Mouse (Mus musculus) embryo, embryonic 10 days (tissue): ENCODE data around the gene Hmga1.

ENCODE experiments used
- DNase-seq: peaks from one replicate; pipeline ENCODE4 v3.0.0-alpha.2; 2015; ENCODE audit warnings: low spot score

Hmga1 gene

DNA sequence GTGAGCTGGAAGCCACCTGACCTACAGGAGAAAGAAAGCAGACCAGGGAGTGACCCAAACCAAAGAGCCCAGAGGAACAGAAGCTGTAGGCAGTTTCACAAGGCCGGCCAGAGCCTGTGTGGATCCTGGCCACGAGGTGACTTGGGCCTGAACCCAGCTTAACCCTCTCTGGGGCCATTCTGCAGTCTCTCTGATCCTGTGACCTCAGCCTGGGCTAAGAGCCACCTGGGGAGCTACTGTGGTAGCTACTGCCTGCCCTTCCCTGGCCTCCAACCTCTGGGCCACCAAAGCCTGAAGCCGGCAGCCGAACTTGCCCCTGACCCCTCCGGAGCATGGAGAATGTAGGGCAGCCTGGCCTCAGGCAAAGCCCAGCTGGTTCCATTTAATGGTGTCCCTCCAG lies 27.5 kb upstream of the Hmga1 start:
- no peak for DNase-seq

DNA sequence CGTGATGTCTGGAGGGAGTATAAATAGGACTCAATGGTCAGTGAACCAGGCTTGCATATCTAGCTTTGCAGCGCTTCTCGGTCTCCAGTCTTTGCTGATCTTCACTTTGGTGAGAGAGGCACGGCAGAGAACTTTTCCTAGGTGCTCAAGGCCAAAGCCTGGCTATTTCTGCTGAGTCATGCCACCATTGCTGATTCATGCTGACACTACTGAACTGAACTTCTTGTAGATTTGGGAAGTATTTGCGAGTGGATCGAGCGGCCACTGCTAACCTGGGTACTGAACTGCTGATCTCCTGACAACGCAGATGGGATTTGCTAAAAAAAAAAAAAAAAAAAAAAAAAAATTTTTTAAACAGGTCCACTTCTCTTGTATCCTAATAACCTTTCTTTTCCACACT lies 24.2 kb upstream of the Hmga1 start:
- DNase-seq, result no peak

DNA sequence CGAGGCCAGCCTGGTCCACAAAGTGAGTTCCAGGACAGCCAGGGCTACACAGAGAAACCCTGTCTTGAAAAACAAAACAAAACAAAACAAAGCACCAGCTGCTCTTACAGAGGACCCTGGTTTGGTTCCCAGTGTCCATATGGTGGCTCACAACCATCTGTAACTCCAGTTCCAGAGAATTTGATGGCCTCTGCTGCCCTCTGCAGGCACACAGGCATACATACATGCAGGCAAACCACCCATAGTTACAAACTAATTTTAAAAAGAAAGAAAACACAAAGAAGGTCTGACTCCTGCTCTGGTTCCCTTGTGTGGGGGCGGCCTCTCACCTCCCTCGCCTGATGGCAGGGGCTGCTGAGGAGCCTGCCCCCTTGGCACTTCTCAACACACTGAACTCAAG lies 22.9 kb upstream of the Hmga1 start:
- DNase-seq, result no peak

DNA sequence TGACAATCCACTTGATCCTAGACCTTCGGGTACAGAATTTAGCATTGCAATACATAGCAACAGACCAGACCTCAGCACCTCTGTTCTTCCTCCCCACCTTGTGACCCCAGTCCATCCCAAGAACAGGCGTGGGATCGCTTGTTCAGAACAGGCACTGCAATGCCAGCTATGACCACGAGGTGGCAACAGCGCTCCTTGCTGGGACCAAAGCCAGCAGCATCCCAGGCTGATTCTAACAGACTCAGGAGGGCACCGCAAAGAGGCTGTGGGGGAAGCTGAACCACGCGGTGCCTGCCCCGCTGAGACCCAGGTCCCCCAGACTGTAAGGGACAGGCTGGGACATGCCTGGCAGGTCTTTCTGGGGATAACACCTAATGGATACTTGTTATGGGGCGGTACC lies 21.6 kb upstream of the Hmga1 start:
- DNase-seq, result peak; percentile 97

DNA sequence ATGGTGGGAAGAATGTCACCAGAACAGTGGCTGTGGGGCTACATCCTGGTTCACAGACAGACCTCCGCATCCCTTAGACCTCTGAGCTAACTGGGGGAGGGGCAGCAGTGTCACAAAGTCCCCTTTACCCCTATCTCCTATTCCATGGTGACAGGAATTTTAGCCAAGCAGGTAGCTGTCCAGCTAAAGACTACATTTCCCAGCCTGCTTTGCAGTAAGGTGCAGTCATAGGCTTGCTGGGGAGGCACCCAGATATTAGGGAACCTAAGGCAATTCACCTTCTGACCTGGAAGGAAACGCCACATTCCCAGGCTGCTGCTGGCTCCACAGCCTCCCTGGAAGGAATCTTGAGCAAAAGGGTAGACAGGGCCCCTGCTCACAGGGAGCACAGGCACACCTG lies 15.0 kb upstream of the Hmga1 start:
- no peak for DNase-seq

DNA sequence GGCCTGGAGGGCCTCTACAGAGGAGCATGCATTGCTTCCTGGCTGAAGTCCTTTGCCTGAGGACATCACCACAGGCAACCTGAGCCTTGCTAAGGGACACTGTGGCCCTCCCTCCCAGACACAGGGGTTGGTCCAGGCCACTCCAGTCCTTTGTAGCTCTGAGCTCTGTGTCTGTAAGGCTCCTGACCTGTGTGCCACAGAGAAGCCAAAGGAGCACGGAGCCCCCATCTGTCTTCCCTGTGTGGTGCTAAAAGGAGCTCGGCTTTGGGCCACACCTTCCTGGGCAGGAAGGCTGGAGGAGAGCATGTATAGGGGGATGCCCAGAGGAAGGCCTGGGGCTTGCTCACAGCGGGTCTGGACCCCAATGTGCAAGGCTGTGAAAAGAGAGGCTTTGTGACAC lies 14.3 kb upstream of the Hmga1 start:
- no peak for DNase-seq

DNA sequence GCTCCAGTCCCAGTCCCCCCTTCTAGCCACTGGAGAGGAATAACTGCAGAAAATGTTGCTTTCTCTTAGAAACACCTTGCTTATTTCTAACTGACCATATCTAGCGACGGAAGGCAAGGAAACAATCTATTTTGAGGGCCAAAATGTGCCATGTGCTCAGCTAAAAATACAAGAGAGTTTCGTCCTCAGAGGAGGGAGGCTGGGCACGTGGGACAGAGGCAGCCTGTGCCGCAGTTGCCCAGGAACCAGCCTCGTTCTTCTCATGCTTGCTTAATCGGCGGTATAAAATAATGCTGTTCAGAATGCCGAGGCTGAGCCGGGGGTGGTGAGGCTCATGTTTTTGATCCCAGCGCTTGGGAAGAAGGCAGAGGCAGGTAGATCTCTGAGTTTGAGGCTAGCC lies 11.7 kb upstream of the Hmga1 start:
- no peak for DNase-seq

DNA sequence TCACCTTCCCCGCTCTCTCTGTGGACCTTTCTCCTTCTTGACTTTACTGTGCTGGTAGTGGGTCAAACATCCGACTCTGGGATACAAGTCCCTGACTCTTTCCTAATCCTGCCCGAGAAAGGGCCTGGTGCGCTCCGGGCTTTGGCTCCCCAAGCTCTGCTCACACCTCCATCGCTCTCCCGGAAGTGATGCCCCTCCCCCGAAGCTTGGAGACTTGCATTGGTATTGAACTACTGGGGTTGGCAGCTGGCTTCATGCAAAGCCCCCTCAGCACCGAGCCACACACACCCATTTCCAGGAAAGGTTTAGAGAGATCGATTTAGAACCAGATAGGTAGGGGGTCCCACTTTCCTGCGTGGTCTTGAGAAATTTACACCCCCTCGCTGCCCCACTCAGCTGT lies 10.3 kb upstream of the Hmga1 start:
- no peak for DNase-seq

DNA sequence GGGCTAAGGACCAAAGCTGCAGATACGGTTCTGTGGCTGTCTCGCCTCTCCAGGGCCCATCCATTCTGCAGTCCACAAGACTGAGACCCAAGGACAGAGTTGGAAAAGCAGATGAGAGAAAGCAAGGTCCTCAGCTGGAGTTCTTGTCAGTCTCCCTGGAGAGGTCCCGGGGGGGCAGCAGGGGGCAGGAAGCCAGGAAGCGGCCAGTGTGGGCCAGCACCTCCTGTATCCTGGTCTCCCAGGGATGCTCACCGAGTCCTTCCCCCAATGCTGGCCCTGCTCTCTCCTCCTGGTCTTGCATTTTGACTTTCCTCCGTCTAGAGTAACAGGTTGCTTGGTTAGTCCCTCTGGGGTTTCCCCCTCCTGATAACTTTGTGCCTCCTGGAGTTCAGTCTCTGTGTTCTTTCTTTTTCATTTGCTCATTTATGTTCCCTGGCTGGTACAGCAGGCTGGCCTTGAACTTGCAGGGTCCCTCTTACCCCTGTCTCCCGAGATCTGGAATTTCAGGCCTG lies 9.7 kb upstream of the Hmga1 start:
- no peak for DNase-seq

DNA sequence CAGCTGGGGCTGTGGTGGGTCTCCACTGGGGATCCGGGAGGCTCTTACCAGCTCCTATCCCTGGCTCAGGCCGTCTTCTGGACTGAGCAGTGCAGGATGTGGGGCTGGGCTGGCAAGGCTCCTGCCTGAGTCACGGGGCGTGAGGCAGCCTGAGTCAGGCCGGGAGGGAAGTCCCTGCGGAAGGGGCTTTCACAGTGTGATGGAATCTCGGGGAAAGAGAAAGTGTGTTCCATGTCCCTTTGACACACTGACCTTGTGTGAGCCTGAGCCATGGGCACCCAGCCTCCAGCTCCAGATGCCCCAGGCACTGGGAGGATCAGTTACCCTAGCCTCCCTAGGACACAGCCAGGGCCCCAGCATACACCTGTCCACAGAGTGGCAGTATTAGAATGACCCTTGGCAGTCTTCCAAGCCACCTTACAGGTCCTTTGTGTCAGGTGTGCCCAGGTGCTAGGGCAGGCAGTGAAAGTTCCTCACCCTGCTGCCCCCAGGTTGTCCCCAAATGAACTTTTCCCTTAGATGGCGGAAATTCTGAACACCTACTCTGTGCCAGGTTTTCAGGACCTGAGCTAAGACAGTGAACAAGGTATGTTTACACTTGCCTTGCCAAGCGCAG lies 8.9 kb upstream of the Hmga1 start:
- DNase-seq, result no peak

DNA sequence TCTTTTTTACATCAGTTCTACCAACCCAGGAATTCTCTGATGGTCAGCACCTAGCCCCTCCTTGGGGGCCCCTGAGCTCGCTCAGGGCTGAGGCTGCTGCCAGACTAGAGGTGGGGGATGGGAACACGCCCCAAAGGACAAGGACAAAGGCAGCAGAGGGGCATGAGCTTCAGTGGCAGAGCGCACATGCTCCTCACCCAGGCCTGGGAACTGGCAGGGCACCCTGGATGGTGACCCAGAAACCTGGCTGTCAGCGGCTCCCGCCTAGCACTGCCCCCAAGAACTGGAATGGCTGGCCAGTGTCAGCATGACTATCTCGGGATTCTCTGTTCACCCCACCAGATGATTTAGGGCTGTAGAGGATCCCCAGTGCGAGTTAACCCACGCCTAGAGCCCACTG lies 7.1 kb upstream of the Hmga1 start:
- DNase-seq, result no peak

DNA sequence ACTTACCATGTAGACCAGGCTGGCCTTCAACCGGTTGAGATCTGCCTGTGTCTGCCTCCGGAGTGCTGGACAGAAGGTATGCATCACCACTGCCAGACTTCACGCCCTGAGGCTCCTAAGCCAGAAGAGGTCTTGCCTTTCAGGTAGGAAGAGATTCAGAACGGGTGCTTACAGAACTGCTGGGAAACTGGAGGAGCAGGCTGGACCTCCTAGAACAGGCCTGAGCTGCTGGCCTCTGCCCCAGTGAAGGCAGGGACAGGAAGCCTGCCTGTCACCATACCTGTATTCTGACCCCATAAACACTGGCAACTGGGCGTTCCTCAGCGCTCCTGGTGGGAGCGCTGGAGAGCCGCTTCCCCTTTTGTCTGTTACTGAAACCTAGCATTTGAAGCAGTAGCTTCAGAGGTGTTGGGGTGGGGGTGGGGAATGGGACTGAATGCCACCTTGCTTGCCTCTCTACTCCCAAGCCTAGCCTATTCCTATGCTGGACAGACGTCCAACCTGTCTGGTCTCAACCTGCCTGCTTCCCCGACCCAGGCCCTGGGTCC lies 4.8 kb upstream of the Hmga1 start:
- DNase-seq, result no peak

DNA sequence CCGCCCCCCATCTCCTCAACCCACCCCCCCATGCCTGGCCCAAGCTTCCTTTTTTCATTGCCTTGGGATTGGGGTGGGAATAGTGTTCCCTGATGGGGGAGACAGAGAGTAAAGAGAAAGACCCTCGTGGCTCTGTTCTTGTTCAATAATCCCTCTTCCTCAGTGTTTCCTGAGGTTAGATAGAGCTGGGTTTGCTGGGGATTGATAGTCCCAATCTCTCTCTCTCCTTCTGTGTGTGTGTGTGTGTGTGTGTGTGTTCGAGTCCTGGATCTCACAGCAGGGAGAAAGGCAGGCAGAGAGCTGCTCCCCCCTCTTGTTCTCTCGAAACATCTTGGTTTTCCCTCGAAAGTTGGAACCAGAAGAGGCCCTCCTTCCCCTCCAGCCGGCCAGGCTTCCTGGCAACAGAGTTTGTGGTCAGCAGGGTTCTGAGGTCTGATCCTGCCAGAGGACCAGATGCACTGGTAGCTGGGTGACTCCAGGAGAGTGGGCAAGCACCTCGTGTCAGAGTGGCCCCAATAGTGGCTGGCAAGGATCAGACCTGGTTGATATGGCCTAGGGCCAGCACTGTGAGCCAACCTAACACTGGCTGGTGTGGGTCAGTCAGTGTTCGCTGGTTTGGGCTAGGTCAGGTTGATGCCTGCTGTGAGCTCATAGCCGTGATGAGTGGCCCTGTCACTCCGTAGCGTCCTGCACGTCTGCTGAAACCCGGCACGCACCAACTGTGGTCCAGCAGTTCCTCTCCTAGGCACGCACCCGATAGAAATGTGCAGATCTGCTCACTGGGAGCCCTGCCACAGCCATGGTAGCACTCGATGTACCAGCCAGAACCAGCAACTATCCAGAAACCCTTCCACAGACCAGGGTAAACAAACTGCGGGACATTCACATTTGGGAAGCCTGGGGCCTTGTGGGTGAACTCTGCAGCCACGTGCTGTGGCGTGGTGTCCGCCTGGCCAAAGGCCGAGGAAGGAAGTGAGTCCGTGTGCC lies 3.8 kb upstream of the Hmga1 start:
- no peak for DNase-seq

DNA sequence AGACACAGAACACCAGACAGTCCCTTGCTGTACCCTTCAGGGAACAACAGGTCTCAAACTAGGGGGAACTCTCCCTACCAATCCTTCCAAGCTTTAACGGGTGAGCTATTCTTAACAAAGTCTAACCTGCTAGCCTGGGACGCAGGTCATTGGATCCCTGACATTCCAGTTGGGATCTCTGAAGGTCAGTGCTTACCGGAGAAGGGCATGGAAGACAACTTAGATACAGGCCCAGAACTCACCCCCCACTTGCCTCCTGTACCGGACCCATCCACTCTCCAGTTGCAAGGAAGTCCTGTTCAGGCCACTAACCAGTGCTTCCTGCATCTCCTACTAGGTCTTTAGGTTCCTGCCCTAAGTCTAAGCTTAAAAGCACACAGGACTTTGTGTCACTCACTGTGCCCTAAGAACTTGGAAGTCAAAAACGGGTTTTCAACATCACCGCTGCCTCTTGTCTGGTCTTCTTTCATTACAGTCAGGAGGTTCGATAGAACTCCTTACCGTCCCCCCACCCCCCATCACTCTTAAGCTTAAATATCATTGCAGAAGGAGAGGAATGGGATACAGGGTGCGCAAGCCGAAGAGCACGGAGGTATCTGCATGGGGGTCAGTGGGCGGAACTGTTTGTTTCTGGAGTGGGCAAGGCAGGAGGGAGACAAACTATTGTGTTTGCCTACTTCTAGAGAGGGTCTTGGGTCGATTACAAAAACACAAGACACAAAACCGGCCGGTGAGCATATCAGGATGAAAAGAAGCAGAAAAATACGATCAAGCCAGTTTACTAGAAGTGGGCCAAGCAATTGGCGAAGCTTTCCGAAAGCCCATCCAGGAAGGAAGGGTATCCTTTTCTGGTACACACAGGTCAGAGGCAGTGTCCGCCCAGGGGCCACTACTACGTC lies 2.0 kb upstream of the Hmga1 start:
- no peak for DNase-seq

DNA sequence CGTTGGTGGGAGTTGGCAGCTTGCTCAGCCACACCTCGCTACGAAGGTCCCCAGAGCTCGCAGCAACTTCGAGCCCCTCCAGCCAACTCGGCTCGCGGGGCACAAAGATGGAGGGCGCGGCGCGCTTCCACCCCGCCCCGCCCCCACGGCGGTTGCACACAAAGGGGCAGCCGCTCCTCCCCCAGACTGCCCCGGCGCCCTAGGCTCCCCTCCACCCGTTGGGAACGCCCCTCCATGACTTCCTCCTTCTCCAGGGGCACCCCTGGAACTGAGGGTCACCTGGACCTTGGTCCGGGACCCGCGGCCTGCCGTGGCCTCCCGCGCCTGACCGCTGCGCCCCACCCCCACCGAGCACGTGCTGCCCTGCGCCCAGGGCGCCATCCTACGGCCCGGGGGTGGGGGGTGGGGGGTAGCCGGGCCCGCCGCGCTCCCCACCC lies 1.2 kb upstream of the Hmga1 start:
- peak; percentile 90 for DNase-seq

DNA sequence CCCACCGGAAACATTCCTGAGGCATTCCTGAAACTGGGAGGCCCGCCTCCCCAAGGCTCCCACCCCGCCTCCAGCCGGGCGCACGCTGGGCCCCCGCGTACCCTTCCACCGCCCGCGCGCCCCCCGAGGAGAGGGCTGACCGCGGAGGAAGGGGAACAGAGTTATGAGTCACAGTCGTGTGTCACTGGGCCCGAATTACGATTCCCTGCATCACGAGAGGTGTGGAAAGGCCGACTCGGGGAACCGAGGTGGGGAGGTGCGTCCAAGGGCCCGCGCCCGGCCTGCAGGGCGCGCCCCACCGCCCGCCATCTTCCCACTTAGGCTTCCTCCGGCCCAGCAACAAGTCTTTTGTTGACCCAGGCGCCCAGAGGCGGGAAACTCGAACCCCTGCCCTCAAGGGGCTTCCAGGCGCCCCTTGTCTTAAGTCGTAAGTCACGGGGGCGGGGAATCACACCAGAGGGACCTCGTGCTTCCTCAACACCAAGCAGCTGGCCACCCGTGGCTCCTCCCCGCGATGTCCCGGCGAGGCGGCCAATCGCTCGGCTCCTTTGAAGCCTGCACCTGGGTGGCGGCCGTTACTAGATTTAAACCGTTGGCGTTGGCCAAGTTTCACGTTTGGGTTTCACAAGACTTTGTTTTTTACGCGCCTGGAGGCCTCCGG lies 655 bp upstream of the Hmga1 start:
- peak; percentile 96 for DNase-seq

DNA sequence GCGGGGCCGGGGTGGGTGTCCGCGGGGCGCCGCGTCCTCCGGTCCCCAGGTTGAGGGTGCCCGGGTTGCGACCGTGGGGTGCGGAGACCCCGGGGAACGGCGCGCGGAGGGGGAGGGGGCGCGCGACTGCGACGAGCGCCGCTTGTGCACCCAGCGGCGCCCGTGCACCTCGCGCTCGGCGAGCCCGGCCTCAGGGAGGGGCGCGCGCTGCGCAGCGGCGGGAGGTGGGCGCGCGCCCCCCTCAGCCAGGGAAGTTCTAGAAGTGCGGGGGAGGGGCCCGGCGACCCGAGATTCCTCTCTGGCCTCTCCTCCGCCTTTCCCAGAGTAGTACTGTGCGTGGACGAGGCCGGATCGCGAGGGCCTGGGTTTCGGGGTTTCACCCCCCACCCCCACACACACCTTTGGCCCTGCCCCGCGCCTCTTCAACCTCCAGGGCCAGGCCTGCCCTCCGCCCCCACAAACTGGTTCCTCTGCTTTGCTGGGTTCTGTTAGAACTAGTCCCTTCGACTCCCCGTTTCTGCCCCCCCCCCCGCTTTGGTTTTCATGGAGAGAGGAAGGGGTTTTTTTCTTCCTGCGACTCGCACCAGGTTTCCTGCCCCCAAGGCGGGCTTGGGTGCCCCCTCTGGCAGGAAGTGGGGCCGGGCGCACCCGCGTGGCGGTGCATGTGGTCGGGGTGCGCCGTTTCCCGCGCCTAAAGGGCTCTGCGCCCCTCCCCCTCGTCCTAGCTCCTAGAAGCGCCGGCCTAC lies 1.1 kb downstream of the Hmga1 start:
- DNase-seq, result peak; percentile 86

DNA sequence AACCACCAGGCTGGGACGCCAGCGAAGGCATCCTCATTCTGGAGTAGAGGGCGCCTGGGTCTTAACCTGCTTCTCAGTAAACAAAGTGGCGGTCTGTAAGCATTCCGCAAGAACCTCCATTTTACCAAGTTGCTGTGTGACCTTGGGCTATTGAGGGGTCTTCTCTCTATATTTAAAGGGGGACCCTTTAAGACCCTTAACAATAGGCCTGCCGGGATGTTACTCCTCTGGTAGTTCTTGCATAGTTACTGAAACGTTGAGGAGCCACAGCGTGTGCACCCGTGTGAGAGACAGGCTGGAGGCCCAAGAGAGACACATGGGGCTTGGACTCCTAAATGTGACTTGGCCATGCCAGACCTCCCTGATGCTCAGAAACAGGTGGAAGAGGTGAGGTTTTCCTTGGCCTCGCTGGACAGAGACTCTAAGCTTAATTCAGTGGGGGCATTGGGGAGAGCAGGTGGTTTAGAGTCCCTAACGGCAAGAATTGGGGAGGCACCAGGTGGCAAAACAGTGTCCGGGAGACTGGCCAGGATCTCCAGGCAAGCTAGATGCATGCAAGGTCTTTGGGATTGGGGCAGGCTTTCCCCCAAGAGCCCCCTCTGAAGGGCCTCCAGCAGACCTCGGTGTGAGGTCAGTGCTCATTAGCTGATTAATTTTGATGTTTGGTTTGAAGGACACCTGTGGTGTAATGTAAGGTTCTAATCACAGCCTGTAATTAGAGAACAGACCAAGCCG lies 1.8 kb downstream of the Hmga1 start:
- no peak for DNase-seq

DNA sequence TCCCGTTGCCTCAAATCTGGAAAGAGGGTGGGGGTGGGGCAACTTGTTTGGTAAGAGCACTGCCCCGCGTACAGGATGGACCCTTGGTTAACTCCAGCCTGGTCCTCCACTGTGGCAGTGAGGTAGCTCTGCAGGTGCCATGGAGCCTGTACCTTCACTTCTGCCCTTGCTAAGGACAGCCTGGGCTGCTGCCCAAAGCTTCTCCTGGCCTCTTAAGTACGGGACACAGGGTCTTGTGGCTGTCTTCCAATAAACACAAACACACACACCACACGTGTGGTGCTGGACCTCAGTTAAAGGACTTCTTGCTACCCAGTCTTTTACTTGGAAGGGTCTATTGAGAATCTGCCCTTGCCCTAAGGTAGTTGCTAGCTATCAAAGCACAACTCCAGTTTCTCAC lies 2.5 kb downstream of the Hmga1 start:
- DNase-seq, result no peak

DNA sequence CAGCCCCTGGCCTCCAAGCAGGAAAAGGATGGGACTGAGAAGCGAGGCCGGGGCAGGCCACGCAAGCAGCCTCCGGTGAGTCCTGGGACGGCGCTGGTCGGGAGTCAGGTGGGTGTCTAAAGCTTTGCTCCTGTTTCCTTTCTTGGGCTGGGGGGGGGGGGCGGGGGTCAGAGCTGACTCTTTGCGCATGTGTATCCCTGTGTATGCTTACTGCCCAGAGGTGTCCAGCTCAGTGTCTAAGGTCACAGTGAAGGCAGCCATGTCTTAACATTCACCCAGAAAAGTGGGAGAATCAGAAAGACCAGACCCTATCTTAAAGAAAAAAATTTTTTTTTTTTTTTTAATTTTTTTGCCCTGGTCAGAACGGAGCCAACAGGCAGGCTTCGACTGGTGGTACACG lies 3.3 kb downstream of the Hmga1 start:
- no peak for DNase-seq
